Mouse (Mus musculus): ENCODE data around the gene Dtd1. TPM values are rescaled to one million over a fixed set of nuclear protein-coding genes. Genes with fewer than 3 reads are reported as not detected.

Dtd1 gene
- total RNA-seq, 2 experiments from 2014 or later = 17.4 to 18.1 TPM

- no peak for DNase-seq (ENCODE audit: low spot score in 2 of 2)
Observed at GRCm38 (mm10) chr2:144709285-144709684, 109.6 kb downstream of the Dtd1 start.

GRCm38 (mm10) chr2:144709704-144710103 lies 110.0 kb downstream of the Dtd1 start:
- no peak for DNase-seq (ENCODE audit: low spot score in 2 of 2)

DNA sequence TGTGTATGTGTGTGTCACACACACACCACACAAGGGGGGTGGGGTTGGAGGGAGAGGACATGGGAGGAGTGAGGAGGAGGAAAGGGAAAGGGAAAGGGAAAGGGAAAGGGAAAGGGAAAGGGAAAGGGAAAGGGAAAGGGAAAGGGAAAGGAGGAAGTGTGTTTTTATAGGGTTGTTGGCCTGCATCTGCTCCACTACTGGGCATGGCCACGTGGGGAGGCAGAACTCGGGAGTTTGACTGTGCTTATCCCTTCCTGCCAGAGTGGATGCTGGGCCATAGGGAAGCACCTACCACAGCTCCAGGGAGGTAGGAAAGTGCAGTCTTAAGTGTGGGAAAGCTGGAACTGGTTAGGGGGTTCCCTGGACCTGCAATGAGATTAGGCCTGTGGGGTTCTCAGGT lies 114.9 kb downstream of the Dtd1 start:
- DNase-seq (ENCODE audit: low spot score in 2 of 2) = no peak

DNA sequence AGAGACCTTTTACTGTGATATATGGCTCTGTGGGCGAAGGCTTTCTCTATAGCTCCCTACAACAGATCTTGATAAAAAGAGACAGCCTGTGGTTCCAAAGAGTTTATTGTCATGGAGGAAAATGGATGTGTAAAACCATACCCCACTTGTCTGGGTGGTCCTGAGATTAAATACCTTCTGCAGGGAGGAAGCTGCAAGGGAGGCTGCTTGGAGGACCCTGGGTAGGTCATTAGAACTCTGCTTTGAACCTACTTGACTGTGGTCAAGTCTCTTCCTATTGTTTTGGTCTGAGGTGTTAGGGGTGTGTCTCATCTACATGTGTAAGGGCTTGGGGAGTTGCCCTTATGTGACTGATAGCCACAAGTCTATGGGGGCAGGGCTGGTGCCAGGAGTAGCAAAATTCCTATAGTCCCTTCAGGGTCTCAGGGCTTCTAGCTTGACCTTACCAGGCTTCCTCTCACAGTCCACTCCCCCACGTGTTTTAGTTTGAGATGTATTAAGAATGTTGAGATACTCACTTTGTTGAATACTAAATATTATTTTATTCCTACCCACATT lies 115.6 kb downstream of the Dtd1 start:
- DNase-seq (ENCODE audit: low spot score in 2 of 2) = no peak

GRCm38 (mm10) chr2:144716248-144716647 lies 116.6 kb downstream of the Dtd1 start:
- DNase-seq (ENCODE audit: low spot score in 2 of 2) = no peak

DNA sequence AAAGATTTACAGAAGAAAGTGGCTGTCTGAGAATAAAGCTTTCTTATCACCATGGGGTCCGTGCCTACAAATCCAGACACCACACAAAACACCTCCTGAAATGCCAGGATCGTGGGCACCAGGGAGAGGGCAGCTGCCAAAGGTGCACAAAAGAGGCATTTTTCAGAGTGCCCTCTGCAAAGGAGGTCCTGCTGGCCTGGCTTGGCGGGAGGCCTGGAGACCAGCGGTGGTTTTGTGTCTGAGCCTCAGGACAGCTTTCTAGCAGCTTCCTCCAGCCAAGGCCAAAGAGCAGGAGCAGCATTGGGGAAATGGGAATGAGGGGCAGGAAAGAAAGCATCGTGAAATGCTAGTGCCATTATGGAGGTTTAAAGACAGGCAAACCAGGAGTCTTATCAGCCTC lies 118.6 kb downstream of the Dtd1 start:
- DNase-seq (ENCODE audit: low spot score in 2 of 2) = no peak

DNA sequence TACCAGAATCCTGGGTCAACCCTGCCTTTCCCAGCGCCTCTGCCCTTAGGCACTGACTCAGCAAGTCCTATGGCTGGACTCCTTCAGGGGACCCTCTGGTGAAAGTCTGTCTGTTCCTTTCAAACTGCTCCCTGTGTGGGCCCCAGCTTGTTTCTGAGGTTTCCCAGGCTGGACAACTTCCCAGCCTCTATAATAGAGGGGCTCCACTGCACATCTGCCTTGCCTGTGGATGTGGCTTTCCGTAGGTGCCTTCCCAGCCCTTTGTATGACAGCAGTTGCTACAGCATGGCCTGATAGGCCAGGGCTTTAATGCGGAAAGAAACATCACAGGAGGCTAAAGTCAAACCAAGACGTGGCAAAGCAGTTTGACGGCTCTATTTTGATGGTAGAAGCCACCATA lies 119.6 kb downstream of the Dtd1 start:
- no peak for DNase-seq (ENCODE audit: low spot score in 2 of 2)

DNA sequence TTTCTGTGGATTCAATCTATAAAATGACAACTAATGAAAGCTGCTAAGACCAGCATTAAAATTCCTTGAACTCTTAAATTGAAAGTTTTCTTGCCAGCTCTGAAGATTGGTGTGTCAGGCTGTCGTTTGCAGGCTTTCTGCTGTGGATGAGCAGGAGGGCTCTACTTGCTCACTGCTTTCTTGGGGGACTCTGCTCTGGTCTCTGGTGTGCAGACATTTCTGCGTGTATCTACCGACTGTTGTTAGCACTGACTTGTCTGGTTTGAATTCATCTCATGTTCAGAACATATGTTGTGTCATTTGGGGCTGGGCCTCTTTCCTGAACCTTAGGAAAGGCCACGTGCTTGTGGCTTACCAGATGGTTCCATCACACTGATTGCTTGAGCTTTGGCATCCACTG lies 120.0 kb downstream of the Dtd1 start:
- no peak for DNase-seq (ENCODE audit: low spot score in 2 of 2)

- no peak for DNase-seq (ENCODE audit: low spot score in 2 of 2)
Observed at GRCm38 (mm10) chr2:144720407-144720959, 120.8 kb downstream of the Dtd1 start.

DNA sequence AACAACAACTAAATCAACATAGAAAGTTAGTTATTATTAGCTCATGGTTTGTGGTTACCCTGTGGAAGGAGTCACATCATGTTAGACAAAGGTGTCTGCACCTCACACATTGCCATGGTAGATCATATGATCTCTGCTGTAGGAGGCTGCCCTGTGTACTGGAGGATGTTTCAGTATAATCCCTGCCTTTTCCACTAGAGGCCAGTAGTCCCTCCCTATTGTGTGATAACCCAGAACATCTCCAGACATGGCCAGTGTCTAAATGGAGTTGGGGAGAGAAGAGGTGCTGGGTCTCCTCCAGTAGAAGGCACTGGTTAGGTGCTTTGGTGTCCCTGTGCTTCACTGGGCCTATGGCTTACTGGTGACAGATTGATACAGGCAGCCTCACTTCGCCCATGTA lies 125.0 kb downstream of the Dtd1 start:
- no peak for DNase-seq (ENCODE audit: low spot score in 2 of 2)

DNA sequence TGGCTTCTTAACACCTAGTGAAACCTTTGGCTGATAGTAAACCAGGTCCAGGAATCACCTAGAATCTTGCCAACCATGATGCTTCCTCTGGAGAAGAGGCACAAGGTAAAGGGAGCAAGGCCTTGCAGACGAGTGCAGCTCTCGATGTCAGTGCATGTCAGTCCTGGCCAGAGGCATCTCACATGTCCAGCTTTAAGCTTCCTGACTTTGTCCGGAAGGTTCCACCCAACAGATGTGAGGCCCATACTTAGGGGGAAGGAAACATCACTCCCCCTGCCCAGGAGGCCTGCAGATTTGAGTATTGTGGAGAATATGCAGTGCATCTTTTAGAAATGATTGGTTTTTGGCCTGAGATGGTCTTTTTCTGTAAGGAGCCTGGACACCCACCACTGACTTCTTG lies 127.4 kb downstream of the Dtd1 start:
- no peak for DNase-seq (ENCODE audit: low spot score in 2 of 2)

GRCm38 (mm10) chr2:144729776-144730175 lies 130.1 kb downstream of the Dtd1 start:
- no peak for DNase-seq (ENCODE audit: low spot score in 2 of 2)

DNA sequence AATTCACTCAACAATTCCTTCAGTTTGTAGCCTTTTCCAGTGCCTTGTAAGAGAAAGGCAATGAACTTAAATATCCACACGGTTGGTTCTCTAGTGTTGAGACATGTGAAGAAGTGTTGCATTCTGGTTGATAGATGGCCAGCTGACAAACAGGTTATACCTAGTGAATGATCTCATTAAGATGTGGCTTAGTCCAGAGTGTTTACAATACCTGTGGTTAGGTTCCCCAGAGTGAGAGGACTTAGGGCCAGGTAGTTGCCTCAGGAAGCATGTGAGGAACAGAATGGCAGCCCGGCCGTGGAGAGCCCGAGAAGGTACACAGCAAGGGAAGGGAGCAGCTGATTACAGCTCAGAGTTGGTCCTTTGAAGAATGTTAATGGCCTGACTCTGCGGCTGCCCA lies 138.5 kb downstream of the Dtd1 start:
- no peak for DNase-seq (ENCODE audit: low spot score in 2 of 2)

- no peak for DNase-seq (ENCODE audit: low spot score in 2 of 2)
Observed at GRCm38 (mm10) chr2:144738576-144738975, 138.9 kb downstream of the Dtd1 start.

- no peak for DNase-seq (ENCODE audit: low spot score in 2 of 2)
Observed at GRCm38 (mm10) chr2:144740577-144740997, 140.9 kb downstream of the Dtd1 start.

DNA sequence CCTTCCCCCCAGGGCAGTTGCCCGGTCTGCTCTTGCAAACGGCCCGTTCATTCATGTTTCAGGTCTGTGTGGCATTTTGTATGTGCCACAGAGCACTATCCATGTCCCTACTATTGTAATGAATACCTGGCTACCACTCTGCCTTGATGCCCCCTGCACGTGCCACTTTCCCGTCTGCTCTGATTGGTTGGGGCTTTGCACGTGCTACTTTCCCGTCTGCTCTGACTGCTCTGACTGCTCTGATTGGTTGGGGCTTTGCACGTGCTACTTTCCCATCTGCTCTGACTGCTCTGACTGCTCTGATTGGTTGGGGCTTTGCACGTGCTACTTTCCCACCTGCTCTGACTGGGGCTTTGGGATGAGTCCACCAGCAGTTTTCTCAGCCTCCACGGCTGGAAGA lies 142.3 kb downstream of the Dtd1 start:
- DNase-seq (ENCODE audit: low spot score in 2 of 2) = no peak

GRCm38 (mm10) chr2:144743316-144743715 lies 143.6 kb downstream of the Dtd1 start:
- no peak for DNase-seq (ENCODE audit: low spot score in 2 of 2)

DNA sequence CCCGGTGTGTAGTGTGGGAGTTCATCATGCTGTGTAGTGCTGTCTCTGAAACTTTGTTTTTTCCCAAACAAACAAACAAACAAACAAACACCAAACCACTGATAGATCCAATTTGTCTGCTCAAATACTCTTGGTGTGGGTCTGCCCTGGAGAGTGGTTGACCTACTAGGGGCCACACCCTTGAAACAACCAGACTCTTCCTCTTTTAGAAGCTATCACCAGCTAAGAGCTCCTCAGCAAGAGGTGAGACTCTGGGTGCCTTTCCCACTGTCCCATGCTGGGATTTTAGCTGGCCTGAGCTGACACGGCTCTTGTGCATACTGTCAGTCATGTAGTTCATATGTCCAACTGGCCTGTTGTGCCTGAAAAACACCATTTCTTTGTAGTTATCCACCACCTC lies 145.6 kb downstream of the Dtd1 start:
- no peak for DNase-seq (ENCODE audit: low spot score in 2 of 2)

DNA sequence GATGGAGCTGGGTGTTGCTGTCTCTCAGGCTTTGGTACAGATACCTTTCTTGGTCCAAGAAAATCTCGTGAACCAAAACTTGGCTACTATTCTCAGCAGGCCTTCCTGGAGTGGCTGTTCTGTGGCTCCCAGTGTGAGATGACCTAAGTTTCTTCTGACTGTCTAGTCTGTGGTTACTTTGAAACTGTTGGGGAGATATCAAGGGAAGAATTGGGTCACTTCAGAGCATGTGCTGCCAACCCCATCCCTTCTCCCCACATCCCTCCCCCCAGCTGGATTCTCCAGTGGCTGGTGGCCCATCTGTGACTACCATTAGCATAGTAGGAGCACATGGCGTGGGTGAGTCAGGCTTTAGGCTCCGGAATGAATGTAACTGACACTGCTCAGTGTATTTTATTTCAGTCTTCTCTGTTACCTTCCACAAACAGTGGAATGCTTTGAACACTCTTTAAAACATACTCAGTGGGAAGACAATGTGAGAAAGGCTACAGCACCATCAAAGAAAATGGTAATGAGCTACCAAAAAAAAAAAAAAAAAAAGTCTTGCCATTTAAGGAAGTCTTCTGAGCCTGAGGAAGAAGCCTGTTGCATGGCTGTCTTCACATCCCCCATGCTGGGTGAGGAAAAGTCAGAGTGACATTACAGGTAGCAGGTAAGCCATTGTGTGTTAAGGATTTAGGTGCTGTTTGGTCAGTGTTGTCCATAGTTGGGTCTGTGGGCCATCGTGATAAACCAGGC lies 146.5 kb downstream of the Dtd1 start:
- no peak for DNase-seq (ENCODE audit: low spot score in 2 of 2)

DNA sequence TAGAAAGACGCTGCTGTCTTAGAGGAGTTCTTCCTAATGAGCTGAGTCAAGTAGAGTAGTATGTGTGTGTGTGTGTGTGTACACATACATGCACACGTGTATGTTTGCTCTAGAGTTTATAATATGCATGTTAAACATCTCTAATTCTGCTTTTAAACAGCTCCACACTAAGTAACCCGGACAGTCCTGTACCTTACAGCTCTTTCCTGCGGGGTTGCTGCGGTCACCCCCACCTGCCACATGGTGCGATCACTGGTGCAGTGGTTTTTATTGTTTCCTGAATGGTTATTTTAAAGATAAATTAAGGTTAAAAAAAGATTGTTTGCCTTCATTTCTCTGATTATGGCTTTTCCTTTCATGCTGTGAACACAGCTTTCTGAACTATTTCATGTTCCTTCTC lies 153.9 kb downstream of the Dtd1 start:
- DNase-seq (ENCODE audit: low spot score in 2 of 2) = no peak

DNA sequence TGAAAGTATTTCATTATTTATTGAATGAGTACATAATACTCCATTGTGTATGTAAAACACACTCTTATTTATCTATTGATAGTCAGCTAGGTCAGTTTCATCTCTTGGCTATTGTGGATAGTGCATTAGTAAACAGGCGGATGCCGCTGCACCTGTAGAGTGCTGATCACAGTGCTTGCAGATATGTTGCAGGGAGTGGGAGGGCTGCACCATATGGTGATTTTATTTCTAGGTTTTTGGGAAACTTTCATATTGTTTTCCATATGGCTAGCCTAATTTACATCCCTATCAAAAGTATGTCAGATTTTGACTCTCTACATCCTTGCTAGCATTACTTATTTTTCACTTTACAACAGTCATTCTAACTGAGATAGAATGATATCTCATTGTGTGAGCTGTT lies 155.3 kb downstream of the Dtd1 start:
- DNase-seq (ENCODE audit: low spot score in 2 of 2) = no peak

GRCm38 (mm10) chr2:144760666-144761065 lies 161.0 kb downstream of the Dtd1 start:
- no peak for DNase-seq (ENCODE audit: low spot score in 2 of 2)

GRCm38 (mm10) chr2:144763706-144764105 lies 164.0 kb downstream of the Dtd1 start:
- DNase-seq (ENCODE audit: low spot score in 2 of 2) = no peak

Data from adrenal gland, adult 18-20 months (tissue).